Mouse (Mus musculus) thymus, postnatal 25 days (tissue): ENCODE data around the gene Kirrel.
A peak's percentile ranks its signal among the peaks of the same experiment; 100 is the strongest.

Source experiments
- DNase-seq: peaks from one replicate; pipeline ENCODE4 v3.0.0; 2022

Kirrel gene

DNA sequence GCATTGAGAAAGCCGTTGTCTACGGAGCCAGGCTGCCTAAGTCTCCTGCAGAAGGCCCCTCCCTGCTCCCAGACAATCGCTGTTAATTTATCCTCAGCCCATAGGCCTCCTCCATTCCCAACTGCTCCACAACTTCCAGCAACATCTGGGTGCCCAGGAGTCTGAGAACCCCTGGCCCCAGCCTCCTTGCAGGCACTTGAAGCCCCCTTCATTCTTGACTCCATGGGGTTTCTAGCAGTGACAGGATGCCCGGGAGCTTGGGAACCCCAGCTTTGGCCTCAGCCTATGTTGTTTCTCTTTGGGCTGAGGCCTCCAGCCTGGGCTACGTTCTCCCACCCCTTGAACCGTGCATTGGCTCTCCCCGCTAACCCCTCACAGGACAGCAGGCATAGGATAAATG, 98.4 kb downstream of the Kirrel start:
- no peak for DNase-seq

DNA sequence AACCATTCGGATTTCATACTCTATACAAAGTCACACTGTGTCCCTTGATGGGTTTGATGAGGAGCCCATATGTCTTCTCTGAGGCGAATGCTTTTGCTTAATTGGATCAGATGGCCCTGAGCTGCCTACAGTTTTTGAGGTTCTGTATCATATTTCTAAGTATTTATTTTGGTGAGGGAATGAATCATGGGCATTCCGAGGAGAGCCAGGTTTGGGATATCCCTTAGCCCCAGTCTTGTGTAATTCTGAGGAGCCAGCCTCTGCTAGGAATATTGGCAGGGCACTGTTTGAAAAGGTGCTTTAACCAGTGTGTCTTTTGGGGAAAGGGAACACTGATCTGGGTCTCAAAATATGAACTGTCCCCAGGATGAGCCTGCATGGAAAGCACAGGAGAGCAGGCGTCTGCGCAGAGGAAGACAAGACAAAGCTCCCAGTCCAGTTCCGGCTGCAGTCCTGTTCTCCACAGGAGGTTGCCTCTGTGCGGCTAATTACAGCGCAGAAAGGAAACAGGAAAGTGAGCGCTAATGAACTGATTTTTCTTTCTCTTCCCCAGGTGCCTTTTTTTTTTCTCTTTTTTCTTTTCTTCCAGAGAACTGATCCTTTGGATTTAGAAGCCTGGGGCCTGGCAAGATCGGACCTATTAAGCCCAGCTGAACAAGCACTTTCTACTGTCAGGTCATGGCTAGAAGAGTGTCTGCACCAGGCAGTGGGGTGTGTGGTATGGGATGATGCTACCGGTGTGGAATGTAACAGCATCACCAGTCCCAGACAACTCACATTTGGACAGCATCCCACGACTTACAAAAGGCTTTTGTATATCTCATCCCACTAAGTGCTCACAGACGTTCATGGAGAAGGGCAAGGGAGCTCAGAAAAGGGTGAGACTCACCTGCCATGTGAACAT, 101.7 kb downstream of the Kirrel start:
- no peak for DNase-seq

DNA sequence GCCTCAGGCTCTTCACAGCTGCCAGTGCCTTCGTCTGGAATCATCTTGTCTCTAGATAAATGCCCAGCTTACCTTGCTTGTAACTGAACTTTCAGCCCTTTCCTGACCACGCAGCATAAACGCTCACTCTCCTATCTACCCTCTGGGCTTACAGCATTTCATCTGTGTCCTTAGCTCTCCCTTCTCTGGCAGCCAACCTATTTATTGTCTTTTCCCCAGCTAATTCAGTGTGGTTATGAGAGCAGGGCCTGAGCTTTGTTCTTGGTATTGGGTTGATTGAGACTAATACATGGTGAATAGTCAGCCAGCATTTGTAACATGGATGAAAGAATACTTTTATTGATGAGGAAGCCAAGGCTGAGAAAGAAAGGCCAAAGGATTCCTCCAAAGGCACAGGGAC, 102.4 kb downstream of the Kirrel start:
- no peak for DNase-seq

DNA sequence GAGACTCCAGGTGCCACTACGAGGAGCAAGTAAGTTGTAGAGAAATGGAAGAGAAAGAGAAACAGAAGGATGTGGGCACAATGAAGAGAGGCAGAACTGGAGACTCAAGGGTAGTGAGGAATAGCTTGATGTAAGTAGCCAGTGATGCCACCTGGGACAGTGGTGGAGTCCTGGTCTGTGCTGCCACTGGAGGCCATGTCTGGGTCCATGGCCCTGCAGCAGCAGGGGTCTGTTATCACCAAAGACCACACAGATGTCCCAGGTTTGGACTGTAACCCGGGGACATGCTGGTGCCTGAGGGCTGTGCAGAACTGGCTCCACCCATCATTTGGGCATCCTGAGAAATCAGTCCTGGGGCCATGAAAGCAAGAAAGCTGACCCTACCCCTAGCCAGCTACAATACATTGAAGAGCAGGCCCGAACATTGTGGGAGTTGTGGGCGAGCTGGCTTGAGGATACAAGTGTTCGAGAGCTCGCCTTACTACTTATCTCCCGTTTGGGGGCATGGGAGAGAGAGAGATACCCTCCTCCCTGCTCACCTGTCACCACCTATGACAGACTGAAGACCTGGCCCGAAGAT, 107.1 kb downstream of the Kirrel start:
- DNase-seq = no peak

DNA sequence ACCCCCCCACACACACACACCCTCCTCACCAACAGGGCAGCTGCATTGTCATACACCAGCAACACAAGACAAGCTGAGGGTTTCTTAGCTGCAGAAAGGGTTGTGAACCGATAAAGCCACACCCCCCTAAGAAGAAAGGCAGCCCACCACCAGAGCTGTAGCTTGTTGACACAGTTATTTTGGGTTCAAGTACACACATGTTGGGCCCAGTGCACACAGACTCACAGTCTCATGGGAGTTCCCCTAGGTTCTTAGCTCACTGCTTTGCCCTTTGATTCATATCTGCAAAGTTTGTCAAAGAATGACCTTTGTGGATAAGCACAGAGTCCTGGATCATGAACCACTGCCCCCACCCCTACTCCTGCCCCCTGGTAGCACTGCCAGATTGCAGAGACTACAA, 120.6 kb downstream of the Kirrel start:
- no peak for DNase-seq

DNA sequence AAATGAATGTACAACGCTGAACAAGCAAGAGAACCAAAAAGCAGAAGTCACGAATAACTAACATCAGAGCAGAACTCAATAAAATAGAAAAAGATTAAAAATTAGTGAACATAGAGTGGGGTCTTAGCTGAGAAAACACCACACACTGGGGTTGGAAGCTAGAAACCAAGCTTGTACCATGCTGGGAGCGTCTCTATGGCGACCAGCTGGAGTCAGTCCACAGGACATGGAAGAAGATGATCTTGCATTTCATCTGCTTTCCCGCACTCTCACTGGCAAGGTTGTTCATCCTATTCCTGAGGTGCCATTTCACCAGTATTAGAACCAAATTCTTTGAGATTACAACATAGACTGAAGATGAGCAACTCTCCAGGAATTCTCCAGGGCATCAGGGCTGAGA, 126.7 kb downstream of the Kirrel start:
- no peak for DNase-seq

DNA sequence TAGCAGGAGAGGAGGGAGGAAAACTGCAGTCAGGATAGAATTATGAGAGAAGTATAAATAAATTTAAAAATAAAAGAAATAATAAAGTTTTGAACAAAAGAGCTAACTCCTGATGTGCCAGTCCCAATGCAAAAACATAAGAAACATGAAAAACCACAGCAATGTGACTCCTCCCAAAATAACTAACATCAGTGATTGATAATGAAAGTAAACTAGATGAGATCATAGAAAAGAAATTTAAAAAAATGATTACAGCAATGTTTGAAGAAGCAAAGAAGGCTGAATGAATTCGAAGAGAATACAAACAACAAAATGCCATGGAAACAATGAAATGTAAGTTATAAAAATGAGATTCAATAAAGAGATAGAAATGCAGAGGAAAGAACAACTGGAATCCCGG, 132.8 kb downstream of the Kirrel start:
- no peak for DNase-seq

DNA sequence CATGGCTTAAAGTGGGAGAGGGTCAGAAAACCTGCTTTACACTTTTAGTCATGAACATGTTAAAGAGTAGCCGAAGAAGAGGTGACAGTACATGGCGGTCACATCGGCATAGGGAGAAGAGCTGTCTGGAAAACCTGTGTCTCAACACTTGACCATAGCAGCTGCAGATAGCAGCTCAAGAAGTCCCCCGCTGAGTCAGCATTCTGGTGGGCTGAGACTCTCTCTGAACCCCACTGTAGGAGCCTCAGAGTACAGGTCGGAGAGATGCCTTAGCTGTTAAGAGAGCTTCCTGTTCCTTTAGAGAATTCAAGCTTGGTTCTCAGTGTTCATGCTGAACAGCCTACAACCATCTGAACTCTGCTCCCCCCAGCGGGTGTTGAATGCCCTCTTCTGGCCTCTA, 136.0 kb downstream of the Kirrel start:
- DNase-seq = no peak

DNA sequence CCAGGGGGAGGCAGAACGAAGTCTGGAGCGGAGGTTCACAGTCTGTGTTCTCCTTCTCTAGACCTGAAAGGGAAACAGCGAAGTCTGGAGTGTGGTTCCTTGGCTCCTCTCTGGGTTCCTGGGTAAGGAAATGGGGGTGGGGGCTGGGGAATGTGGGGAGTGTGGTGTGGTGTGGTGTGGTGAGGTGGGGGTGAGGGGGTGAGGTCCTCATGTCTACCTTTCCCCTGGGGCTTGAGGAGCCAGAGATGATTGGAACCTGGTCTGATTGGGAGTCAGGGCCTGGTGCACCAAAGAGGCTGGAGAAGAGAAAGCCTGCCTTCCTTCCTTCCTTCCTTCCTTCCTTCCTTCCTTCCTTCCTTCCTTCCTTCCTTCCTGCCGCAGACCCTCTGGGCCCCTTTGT, 140.5 kb downstream of the Kirrel start:
- DNase-seq = no peak

DNA sequence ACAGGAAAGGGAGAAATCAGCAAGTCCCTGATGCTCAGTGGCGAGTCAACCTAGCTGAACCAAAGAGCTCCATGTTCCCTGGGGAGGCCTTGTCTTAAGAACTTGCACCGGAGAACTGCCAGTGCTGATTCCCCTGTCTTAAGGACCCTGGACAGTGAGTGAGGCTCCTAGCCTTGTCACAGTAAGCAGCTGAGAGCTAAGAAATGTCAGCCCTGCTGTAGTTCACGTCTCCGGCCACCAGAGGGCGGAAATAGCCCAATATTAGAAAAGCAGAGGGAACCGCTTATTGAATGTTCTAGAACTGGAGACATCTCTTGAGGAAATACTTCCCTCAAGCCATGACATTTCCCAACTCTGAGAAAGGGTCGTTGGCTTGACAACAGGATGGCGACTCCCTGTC, 141.2 kb downstream of the Kirrel start:
- DNase-seq = peak; percentile 71

DNA sequence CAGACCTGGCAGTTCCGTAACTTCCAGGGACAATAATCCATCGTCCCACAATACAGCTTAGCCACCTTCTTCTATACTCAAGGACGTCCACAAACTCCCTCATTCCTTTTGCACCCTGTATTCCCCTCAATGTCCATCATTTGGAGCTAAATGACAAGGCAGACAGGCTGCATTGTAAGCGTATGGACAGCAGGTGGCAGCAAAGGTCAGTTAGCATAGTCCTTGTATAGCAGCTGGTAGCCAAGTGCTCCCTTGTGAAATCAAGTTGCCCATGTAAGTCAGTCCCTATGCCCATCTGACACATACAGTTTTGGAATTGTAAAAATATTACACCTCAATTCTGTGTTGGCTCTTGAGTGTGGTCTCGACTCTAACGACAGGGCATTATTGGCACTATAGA, 143.7 kb downstream of the Kirrel start:
- DNase-seq = peak; percentile 54
